Mouse (Mus musculus) brown adipose tissue, adult 24 weeks (tissue): ENCODE results near the gene Hydin. TPM values are rescaled to one million over a fixed set of nuclear protein-coding genes. Genes with fewer than 3 reads are reported as not detected.

ENCODE experiments used
- H3K27ac ChIP-seq: fragments of 200-500 bp; replicated peaks from 2 replicates; pipeline ENCODE4 v1.5.1; 2012; ENCODE audit warnings: low read depth, mild to moderate bottlenecking, low read length
- H3K4me1 ChIP-seq: fragments of 200-500 bp; 2 replicates; pipeline ENCODE4 v1.6.1; 2012; ENCODE audit warnings: low read length, mixed read lengths; ENCODE audit not compliant: control insufficient read depth, insufficient read depth, insufficient read length
- H3K4me3 ChIP-seq: fragments of 200-500 bp; 2 replicates; pipeline ENCODE4 v1.5.1; 2012; ENCODE audit warnings: low read depth, mild to moderate bottlenecking, low read length, moderate library complexity; ENCODE audit not compliant: insufficient read depth
- polyA plus RNA-seq: library from polyadenylated mRNA; stranded (reverse); fragments of >200 nt; gene quantifications from 2 replicates; pipeline ENCODE4 v1.2.4, GENCODE M21; 2012; ENCODE audit not compliant: missing spikeins, insufficient read depth, insufficient read length

Gene Hydin
- polyA plus RNA-seq, 1 experiment = 0.08 TPM

GRCm38 (mm10) chr8:110604556-110604955, 337.8 kb downstream of the Hydin start:
- Histone ChIP-seq H3K4me1 (no peaks in the 10 kb centered on the region), H3K27ac (no peak overlapping the region), H3K4me3 (no peak overlapping the region)

- Histone ChIP-seq H3K4me3 (no peak overlapping the region), H3K27ac (no peak overlapping the region), H3K4me1 (no peaks in the 10 kb centered on the region)
Observed at GRCm38 (mm10) chr8:110605401-110606015, 338.7 kb downstream of the Hydin start.

GRCm38 (mm10) chr8:110615730-110616129, 349.0 kb downstream of the Hydin start:
- no peak overlapping the region for H3K27ac ChIP-seq
- H3K4me3 ChIP-seq = no peak overlapping the region
- H3K4me1 ChIP-seq = 0 out of 2 replicates have a peak, but pooled peaks cover 2% of the 10 kb centered on the region

GRCm38 (mm10) chr8:110617801-110618358, 351.1 kb downstream of the Hydin start:
- Histone ChIP-seq H3K27ac (no peak overlapping the region), H3K4me3 (peak overlapping the region; percentile 80), H3K4me1 (0 out of 2 replicates have a peak, but pooled peaks cover 2% of the 10 kb centered on the region)

GRCm38 (mm10) chr8:110618391-110619207, 351.8 kb downstream of the Hydin start, which contains the start of gene Vac14:
Vac14 (plus strand) TSS chr8:110618585.
- Histone ChIP-seq H3K4me1 (0 out of 2 replicates have a peak, but pooled peaks cover 2% of the 10 kb centered on the region), H3K4me3 (peak within 1 kb of the TSS; percentile 80), H3K27ac (no peak within 1 kb of the TSS)

- H3K4me1 ChIP-seq = 0 out of 2 replicates have a peak, but pooled peaks cover 2% of the 10 kb centered on the region
- H3K4me3 ChIP-seq = peak overlapping the region; percentile 80
- H3K27ac ChIP-seq = no peak overlapping the region
Observed at GRCm38 (mm10) chr8:110619208-110619574, 352.4 kb downstream of the Hydin start.

GRCm38 (mm10) chr8:110619919-110620318, 353.1 kb downstream of the Hydin start:
- peak overlapping the region; percentile 80 for H3K4me3 ChIP-seq
- H3K4me1 ChIP-seq = 0 out of 2 replicates have a peak, but pooled peaks cover 2% of the 10 kb centered on the region
- H3K27ac ChIP-seq = no peak overlapping the region

- Histone ChIP-seq H3K4me1 (peaks cover 2% of the 10 kb centered on the region; the same call in 1 of the 2 replicates), H3K4me3 (no peak overlapping the region), H3K27ac (no peak overlapping the region)
Observed at GRCm38 (mm10) chr8:110626431-110626830, 359.7 kb downstream of the Hydin start.

- H3K4me3 ChIP-seq = no peak overlapping the region
- H3K4me1 ChIP-seq = peaks cover 2% of the 10 kb centered on the region
- H3K27ac ChIP-seq = no peak overlapping the region
Observed at GRCm38 (mm10) chr8:110629245-110630063, 362.7 kb downstream of the Hydin start.

- Histone ChIP-seq H3K4me1 (peaks cover 2% of the 10 kb centered on the region), H3K27ac (no peak overlapping the region), H3K4me3 (no peak overlapping the region)
Observed at GRCm38 (mm10) chr8:110630079-110630478, 363.3 kb downstream of the Hydin start.

- no peak overlapping the region for H3K27ac ChIP-seq
- peaks cover 2% of the 10 kb centered on the region for H3K4me1 ChIP-seq
- H3K4me3 ChIP-seq = no peak overlapping the region
Observed at GRCm38 (mm10) chr8:110630571-110631071, 363.8 kb downstream of the Hydin start.

GRCm38 (mm10) chr8:110631201-110631600, 364.4 kb downstream of the Hydin start:
- no peak overlapping the region for H3K4me3 ChIP-seq
- H3K27ac ChIP-seq = no peak overlapping the region
- H3K4me1 ChIP-seq = peaks cover 2% of the 10 kb centered on the region

- Histone ChIP-seq H3K4me1 (peaks cover 2% of the 10 kb centered on the region), H3K27ac (no peak overlapping the region), H3K4me3 (no peak overlapping the region)
Observed at GRCm38 (mm10) chr8:110633814-110634213, 367.0 kb downstream of the Hydin start.

GRCm38 (mm10) chr8:110636182-110636581, 369.4 kb downstream of the Hydin start:
- peaks cover 3% of the 10 kb centered on the region for H3K4me1 ChIP-seq
- H3K4me3 ChIP-seq = no peak overlapping the region
- 0 out of 2 replicates have a peak overlapping the region, but pooled peaks have one; percentile 10 for H3K27ac ChIP-seq
